Comparison of ENCODE assay signal across 28 mouse cellular contexts in the genomic region with DNA sequence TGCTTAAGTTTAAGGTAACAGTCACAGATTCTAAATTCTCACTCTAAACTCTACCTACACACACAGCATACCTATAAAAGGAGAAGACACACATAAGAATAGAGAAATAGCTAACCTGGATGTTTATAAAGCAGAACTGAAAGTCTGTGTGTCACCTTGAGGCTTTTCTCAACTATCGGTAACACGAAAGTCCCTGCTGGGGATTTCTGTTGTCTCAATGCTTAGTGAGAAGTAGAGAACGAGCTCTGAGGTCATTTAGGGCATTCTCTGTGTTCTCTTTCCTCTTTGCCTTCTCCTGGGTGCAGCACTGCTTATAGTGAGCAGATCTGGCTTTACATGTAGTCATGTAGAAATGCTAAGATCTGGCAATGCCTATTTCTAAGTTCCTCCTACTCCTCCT. TPM values are rescaled to one million over a fixed set of nuclear protein-coding genes. Genes with fewer than 3 reads are reported as not detected.
"Had no signal": no experiment of that assay in that cellular context is flagged by ENCODE, and none has a peak within 500 bp of the region (broad histone marks: within the 10 kb centered on the region; RNA-seq: fewer than 3 reads in every experiment).

No protein-coding gene starts in this region.

- H3K4me1 ChIP-seq: liver, embryonic 13.5 days; liver, embryonic 15.5 days; lung, embryonic 15.5 days; megakaryocyte, embryonic 14.5 days; midbrain, embryonic 13.5 days; midbrain, embryonic 15.5 days; neural tube, embryonic 12.5 days; stomach, embryonic 15.5 days had no signal

- H3K9ac ChIP-seq: liver, embryonic 13.5 days; liver, embryonic 15.5 days; liver, postnatal 0 days; lung, embryonic 15.5 days; midbrain, embryonic 13.5 days; midbrain, embryonic 15.5 days; neural tube, embryonic 12.5 days; stomach, embryonic 15.5 days had no signal

- H3K27ac ChIP-seq: liver, embryonic 13.5 days; liver, embryonic 15.5 days; lung, embryonic 15.5 days; macrophage; midbrain, embryonic 13.5 days; midbrain, embryonic 15.5 days; neural tube, embryonic 12.5 days; stomach, embryonic 15.5 days; stomach, postnatal 0 days had no signal

- H3K36me3 ChIP-seq: liver, embryonic 13.5 days; liver, embryonic 15.5 days; stomach, embryonic 15.5 days had no signal

- H3K4me2 ChIP-seq: liver, embryonic 13.5 days; liver, embryonic 15.5 days; lung, embryonic 15.5 days; midbrain, embryonic 11.5 days; midbrain, embryonic 13.5 days; midbrain, embryonic 15.5 days; neural tube, embryonic 12.5 days; stomach, embryonic 15.5 days had no signal

- H3K9me3 ChIP-seq: liver, embryonic 13.5 days; liver, embryonic 15.5 days; lung, embryonic 15.5 days; megakaryocyte, embryonic 14.5 days; midbrain, embryonic 13.5 days; midbrain, embryonic 15.5 days; neural tube, embryonic 12.5 days; stomach, embryonic 15.5 days had no signal

- H3K4me3 ChIP-seq: liver, embryonic 13.5 days; liver, embryonic 15.5 days; lung, embryonic 15.5 days; megakaryocyte, embryonic 14.5 days; midbrain, embryonic 13.5 days; midbrain, embryonic 15.5 days; neural tube, embryonic 12.5 days; stomach, embryonic 15.5 days had no signal

- H3K27me3 ChIP-seq: liver, embryonic 13.5 days; liver, embryonic 15.5 days; lung, embryonic 15.5 days; midbrain, embryonic 13.5 days; midbrain, embryonic 15.5 days; neural tube, embryonic 12.5 days; stomach, embryonic 15.5 days had no signal

- DNase-seq: liver, embryonic 13.5 days; liver, postnatal 0 days; lung, adult 2 months; lung, postnatal 14 days; lung, postnatal 36 days; retina, postnatal 1 day; right cerebral cortex, adult 18-20 months; right cerebral cortex, postnatal 25 days; right cerebral cortex, postnatal 4 days; thymus, adult 2 months; thymus, postnatal 36 days had no signal

- ATAC-seq: liver, postnatal 0 days; lung, postnatal 0 days; midbrain, embryonic 13.5 days; midbrain, embryonic 15.5 days had no signal

RNA-seq across cellular contexts. Expression of a gene that starts 34.1 kb away (rescaled TPM):
- total RNA-seq: megakaryocyte progenitor cell, adult 5-6 weeks; midbrain, postnatal 0 days; monocyte, adult 5-6 weeks had no signal
- polyA plus RNA-seq: liver, embryonic 13.5 days; liver, embryonic 15.5 days; liver, postnatal 0 days; lung, adult 2 months; lung, embryonic 15.5 days; lung, postnatal 0 days; macrophage; midbrain, embryonic 11.5 days; midbrain, embryonic 13.5 days; midbrain, embryonic 15.5 days; midbrain, postnatal 0 days; neural tube, embryonic 12.5 days; neural tube, embryonic 14.5 days; small intestine, adult 2 months; stomach, embryonic 15.5 days; stomach, postnatal 0 days; testis, adult 2 months; thymus, adult 2 months had no signal
